Mouse (Mus musculus) embryonic fibroblast, embryonic 13.5 days (primary cell): ENCODE measurements around the gene 3110082I17Rik.

Experiments used
- CTCF ChIP-seq: IDR thresholded peaks from 2 replicates; pipeline ENCODE4 v1.5.1; 2011; ENCODE audit warnings: mild to moderate bottlenecking, control low read depth, low read length, moderate library complexity, borderline replicate concordance; ENCODE audit not compliant: insufficient read depth
- POLR2A ChIP-seq: IDR thresholded peaks from 2 replicates; pipeline ENCODE4 v1.6.1; 2011; ENCODE audit warnings: low read depth, mild to moderate bottlenecking, control low read depth, low read length, moderate library complexity

GRCm38 (mm10) chr5:139310477-139310876, 149.8 kb downstream of the 3110082I17Rik start:
- TF ChIP-seq CTCF (no peak), POLR2A (no peak)
